Mouse (Mus musculus) heart, adult 8-10 months (tissue): Measurements from ENCODE around the gene Olfr857. TPM values are rescaled to one million over a fixed set of nuclear protein-coding genes. Genes with fewer than 3 reads are reported as not detected.
"Not testable (repeated sequence)": the region's sequence is repeated elsewhere in the genome, so short reads cannot be mapped to it uniquely, and the experiment has no call there.

Source experiments
- DNase-seq: peaks from one replicate; pipeline ENCODE4 v3.0.0; 2022; ENCODE audit warnings: low spot score
- total RNA-seq, 4 experiments: library from RNA; stranded (reverse); gene quantifications; 2 replicates each; pipeline ENCODE4 v1.2.4; 2022

The Olfr857 gene
- not detected for total RNA-seq

DNA sequence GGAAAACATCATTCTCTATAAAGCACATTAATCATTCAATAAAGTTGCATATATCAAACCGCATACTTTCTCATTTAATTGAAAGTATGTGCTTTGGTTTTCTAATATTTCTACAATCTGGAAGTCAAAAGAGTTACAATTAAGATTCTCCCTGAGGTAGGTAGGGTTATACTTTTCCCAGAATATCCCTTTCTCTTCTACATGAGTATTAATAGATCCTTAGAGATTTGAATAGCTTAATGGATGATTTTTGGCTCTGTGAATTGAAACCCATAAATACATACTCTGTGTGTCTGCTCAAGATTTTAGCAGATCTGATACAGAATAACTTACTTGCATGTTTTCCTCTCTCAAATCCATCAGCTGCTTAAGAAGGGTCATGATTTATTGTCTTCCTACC lies at the start of gene Olfr857:
Gene Olfr857, plus strand, starts transcription at position 301 of the 400 bp plus-strand sequence.
- DNase-seq = no peak

GRCm38 (mm10) chr9:19690281-19690680 lies 19.0 kb upstream of the Olfr857 start:
- no peak for DNase-seq

DNA sequence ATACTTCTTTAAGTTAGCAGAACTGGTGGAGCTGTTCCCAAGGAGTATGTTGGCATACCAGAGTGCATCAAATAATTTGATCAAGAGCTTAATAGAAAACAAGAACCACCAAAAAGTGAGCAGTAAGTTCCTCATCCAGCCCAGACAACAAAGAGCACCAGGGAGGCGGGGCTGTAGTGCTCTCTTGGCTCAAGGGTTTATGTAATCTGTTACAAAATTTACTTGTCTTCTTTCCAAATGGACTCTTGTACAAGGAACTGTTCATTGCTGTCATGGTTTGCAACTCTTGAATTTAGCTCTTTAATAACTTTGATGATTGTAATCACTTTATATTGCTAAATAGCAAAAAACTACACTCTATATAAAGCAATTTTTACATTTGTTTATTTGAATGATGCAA lies 17.8 kb upstream of the Olfr857 start:
- no peak for DNase-seq

DNA sequence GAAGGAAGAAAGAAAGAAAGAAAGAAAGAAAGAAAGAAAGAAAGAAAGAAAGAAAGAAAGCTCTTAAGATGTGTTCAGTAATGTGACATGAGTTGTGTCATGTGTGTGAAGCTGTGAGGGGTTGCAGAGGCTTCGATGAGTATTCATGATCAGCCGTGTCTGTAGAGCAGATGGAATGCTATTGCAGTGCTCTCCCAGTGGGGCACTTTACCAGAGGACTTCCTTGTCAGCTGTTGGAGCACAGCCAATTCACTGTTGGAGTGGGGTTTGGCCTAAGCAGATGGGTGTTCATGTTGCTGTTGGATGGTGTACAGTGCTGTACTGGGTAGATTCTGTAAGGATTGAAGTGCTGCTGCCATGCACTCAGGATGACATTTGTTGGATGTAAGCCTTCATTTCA lies 16.8 kb upstream of the Olfr857 start:
- no peak for DNase-seq

DNA sequence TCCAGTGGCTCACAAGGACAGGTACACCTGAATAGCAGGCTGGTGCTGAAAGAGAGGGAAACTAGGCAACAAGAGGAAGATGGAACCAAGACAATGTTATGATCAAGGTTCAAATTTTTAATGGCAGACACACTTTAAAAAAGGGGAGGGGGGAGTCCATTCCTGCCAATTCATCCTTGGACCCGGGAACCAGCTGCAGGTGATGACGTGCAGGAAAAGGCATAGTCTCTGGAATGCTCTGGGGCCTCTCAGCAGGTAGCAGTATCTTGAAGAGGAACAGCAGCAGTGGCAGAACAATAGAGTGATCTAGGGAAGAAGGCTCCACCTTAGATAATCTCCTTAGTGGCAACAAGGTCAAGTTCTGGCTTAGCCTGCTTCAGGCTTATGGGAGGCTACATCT lies 14.9 kb upstream of the Olfr857 start:
- DNase-seq = not testable (repeated sequence)

DNA sequence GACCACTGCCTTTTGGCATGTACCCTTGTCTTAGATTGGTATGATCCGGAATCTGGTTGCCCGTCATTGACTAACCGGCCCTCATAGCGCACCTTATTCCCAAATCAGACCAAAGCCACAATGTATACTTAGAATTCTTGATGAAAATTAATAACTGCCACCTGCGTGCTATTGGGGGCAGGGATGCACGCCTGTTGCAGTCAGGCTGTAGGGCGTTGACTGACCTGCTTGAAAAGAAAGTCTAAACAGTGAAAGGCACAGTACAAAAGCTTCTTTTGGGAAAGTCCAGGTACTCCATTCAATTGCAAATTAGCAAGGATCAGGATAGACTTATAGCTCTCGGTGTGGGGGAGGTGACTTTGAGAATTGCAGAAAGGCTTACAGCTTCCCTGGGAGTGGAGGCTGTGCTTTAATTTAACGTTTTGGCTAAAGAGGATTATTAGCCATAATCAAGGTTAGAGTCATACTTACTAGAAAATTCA lies 14.3 kb upstream of the Olfr857 start:
- not testable (repeated sequence) for DNase-seq

- DNase-seq = not testable (repeated sequence)
These were observed 4.7 kb upstream of the Olfr857 start for GRCm38 (mm10) chr9:19704546-19704945.

Other genes with a start within 250 kb of the Olfr857 start
- not detected for gene Olfr850, start 231.2 kb upstream of the Olfr857 start, total RNA-seq
- gene Olfr851, start 216.1 kb upstream of the Olfr857 start, total RNA-seq = under 1 TPM in 1 of 4 experiments, not detected in 3; 0.03 TPM
- gene Olfr853, start 168.4 kb upstream of the Olfr857 start, total RNA-seq = not detected
- not detected for gene Olfr854, start 142.1 kb upstream of the Olfr857 start, total RNA-seq
- not detected for gene Olfr855, start 126.8 kb upstream of the Olfr857 start, total RNA-seq
- gene Zfp317, start 87.3 kb upstream of the Olfr857 start, total RNA-seq = 10 to 100 TPM; 13.3 to 14.7 (median 13.7) TPM
- not detected for gene Olfr58, start 70.8 kb downstream of the Olfr857 start, total RNA-seq
- not detected for gene Olfr859, start 95.5 kb downstream of the Olfr857 start, total RNA-seq
- not detected for gene Olfr860, start 140.3 kb downstream of the Olfr857 start, total RNA-seq
- gene Olfr862, start 178.6 kb downstream of the Olfr857 start, total RNA-seq = not detected
- under 1 TPM in 1 of 4 experiments, not detected in 3; 0.03 TPM for gene Olfr77, start 207.4 kb downstream of the Olfr857 start, total RNA-seq